ENCODE assay signal across 13 mouse cellular contexts in genomic region chr12:91626482-91626881, GRCm38 (mm10).
"Had no signal": no experiment of that assay in that cellular context is flagged by ENCODE, and none has a peak within 500 bp of the region (broad histone marks: within the 10 kb centered on the region; RNA-seq: fewer than 3 reads in every experiment).

No protein-coding gene starts in this region.

- ATAC-seq: lung, postnatal 0 days had no signal

- DNase-seq: kidney, postnatal 14 days; lung, adult 2 months; lung, postnatal 4 days; midbrain, embryonic 14.5 days; right cerebral cortex, postnatal 14 days; thymus, adult 2 months; thymus, postnatal 25 days had no signal

- H3K27ac ChIP-seq: limb, embryonic 10.5 days; liver, embryonic 15.5 days; midbrain, embryonic 10.5 days; neural tube, embryonic 12.5 days; stomach, embryonic 15.5 days had no signal

- H3K9ac ChIP-seq: liver, embryonic 15.5 days; neural tube, embryonic 12.5 days; stomach, embryonic 15.5 days had no signal

- H3K9me3 ChIP-seq: limb, embryonic 10.5 days; liver, embryonic 15.5 days; midbrain, embryonic 10.5 days; neural tube, embryonic 12.5 days; stomach, embryonic 15.5 days had no signal

- H3K4me3 ChIP-seq: limb, embryonic 10.5 days; liver, embryonic 15.5 days; midbrain, embryonic 10.5 days; neural tube, embryonic 12.5 days; stomach, embryonic 15.5 days had no signal

- H3K27me3 ChIP-seq: liver, embryonic 15.5 days; neural tube, embryonic 12.5 days; stomach, embryonic 15.5 days had no signal

- H3K36me3 ChIP-seq: limb, embryonic 10.5 days; liver, embryonic 15.5 days; midbrain, embryonic 10.5 days; neural tube, embryonic 12.5 days; stomach, embryonic 15.5 days had no signal

- H3K4me1 ChIP-seq: limb, embryonic 10.5 days; liver, embryonic 15.5 days; midbrain, embryonic 10.5 days; neural tube, embryonic 12.5 days; stomach, embryonic 15.5 days had no signal
